Mouse (Mus musculus) cerebellum, postnatal 4 days (tissue): ENCODE data around the gene Golgb1.
A peak's percentile ranks its signal among the peaks of the same experiment; 100 is the strongest.

ENCODE experiments used
- DNase-seq, 2 experiments: peaks; one replicate each; pipeline ENCODE4 v3.0.0; 2022; ENCODE audit warnings: low spot score in 2 of 2, mixed read lengths in 1 of 2

Gene Golgb1

GRCm38 (mm10) chr16:36943591-36943990 is 68.7 kb downstream of the Golgb1 start:
- no peak for DNase-seq

- no peak for DNase-seq
Measured at GRCm38 (mm10) chr16:36944895-36945424, 70.0 kb downstream of the Golgb1 start.

GRCm38 (mm10) chr16:36946459-36947159 is 71.7 kb downstream of the Golgb1 start:
- no peak for DNase-seq

- DNase-seq, result no peak
Measured at GRCm38 (mm10) chr16:36947646-36948197, 72.8 kb downstream of the Golgb1 start.

- DNase-seq, result no peak
Measured at GRCm38 (mm10) chr16:36949614-36950336, 74.8 kb downstream of the Golgb1 start.

GRCm38 (mm10) chr16:36951029-36951428 is 76.1 kb downstream of the Golgb1 start:
- peak in 1 of 2 experiments; percentile 76 for DNase-seq

- no peak for DNase-seq
Measured at GRCm38 (mm10) chr16:36955106-36955505, 80.2 kb downstream of the Golgb1 start.

- DNase-seq, result no peak
Measured at GRCm38 (mm10) chr16:36963415-36963814, 88.5 kb downstream of the Golgb1 start.

- no peak for DNase-seq
Measured at GRCm38 (mm10) chr16:36979127-36979526, 104.2 kb downstream of the Golgb1 start.
